Mouse (Mus musculus) embryonic fibroblast, embryonic 13.5 days (primary cell): Measurements from ENCODE around the gene Edc4.

Experiments used
- CTCF ChIP-seq: IDR thresholded peaks from 2 replicates; pipeline ENCODE4 v1.5.1; 2011; ENCODE audit warnings: mild to moderate bottlenecking, control low read depth, low read length, moderate library complexity, borderline replicate concordance; ENCODE audit not compliant: insufficient read depth
- POLR2A ChIP-seq: IDR thresholded peaks from 2 replicates; pipeline ENCODE4 v1.6.1; 2011; ENCODE audit warnings: low read depth, mild to moderate bottlenecking, control low read depth, low read length, moderate library complexity

DNA sequence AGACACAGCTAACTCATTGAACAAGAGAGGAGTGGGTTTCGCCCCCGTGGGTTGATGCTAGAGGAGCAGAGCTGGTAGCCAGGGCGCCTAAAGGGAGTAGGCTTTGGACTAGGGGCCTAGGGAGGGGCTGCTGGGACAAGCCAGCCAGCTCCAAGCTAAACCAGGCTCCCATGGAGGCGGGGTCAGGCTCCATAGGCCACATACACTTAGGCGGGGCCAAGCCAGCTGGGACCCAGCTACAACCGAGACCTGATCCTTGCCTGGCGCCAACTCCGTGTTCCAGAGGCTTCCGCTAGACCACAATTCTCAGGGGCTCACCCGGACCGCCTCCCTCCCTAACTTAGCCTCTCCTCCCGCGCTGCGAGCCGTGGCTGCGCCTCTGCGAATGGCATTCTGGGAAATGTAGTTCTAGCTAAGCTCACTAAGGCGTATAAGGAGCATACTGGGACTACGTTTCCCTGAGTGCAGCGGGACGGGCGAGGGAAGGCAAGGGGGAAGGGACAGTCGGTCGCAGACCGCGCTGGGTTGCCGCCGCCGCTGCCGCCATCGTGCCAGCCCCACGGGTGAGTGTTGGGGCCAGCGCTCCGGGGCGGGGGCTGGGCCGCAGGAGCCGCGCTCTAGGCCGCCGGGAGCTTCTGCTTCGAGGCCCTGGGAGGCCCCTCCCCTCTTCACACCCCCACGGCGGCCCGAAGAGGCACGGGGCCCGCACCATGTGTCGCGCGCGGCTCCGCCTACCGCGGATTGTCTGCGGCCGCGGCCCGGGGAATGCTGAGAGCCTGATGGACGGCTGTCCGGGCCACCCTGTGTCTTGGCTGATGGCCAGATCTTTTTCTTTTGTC, 20.3 kb upstream of the Edc4 start, which contains the start of gene Nutf2:
- TF ChIP-seq POLR2A, result peak; percentile 84
- no peak for TF ChIP-seq CTCF
